Mouse (Mus musculus): ENCODE data around the gene Ghr. TPM values are rescaled to one million over a fixed set of nuclear protein-coding genes. Genes with fewer than 3 reads are reported as not detected.

The Ghr gene
- total and polyA plus RNA-seq, 2 experiments, result 141 to 423 TPM

DNA sequence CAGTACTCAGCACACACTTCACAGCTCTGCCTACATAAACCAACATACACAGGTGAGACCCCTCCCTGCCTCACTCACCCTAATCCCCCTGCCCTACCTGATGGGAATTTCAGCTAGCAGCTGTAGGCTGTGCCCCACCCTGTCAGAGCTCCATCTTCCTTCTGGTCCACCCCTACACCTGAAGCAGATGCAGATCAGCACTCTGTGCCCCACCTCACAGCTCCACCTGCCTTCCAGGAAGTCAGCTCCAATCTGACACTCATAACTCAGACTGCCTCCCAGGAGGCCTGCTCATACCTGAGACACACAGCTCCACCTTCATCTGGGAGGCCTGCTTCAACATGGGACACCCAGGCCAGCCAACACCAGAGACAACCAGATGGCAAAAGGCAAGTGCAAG is 192.6 kb downstream of the Ghr start:
- H3K36me3 ChIP-seq (ENCODE audit: control insufficient read depth, insufficient read depth, low read length), result peaks cover 13% of the 10 kb centered on the region
- no peak overlapping the region for H3K9ac ChIP-seq (ENCODE audit: low read depth, low read length)
- peaks cover 4% of the 10 kb centered on the region; the same call in 1 of the 2 replicates for H3K4me1 ChIP-seq (ENCODE audit: control insufficient read depth, insufficient read depth, low read length)
- DNase-seq (ENCODE audit: extremely low read depth, low read depth, low spot score), result no peak
- TF ChIP-seq POLR2A (IDR thresholded peaks at IDR 0.05; ENCODE audit: extremely low read depth, insufficient read depth, low read length) (no peak), CTCF (IDR thresholded peaks at IDR 0.05; ENCODE audit: low read depth, low read length) (no peak)
- no peak overlapping the region for H3K4me3 ChIP-seq (ENCODE audit: insufficient read depth, low read depth, low read length)
- H3K27me3 ChIP-seq (ENCODE audit: control insufficient read depth, insufficient read depth, low read length), result no peaks in the 10 kb centered on the region
- H3K27ac ChIP-seq (replicated peaks; ENCODE audit: insufficient read depth, low read depth, low read length), result no peak overlapping the region
- H3K79me2 ChIP-seq (ENCODE audit: control insufficient read depth, insufficient read depth, low read length), result peaks cover 7% of the 10 kb centered on the region; the same call in 1 of the 2 replicates

DNA sequence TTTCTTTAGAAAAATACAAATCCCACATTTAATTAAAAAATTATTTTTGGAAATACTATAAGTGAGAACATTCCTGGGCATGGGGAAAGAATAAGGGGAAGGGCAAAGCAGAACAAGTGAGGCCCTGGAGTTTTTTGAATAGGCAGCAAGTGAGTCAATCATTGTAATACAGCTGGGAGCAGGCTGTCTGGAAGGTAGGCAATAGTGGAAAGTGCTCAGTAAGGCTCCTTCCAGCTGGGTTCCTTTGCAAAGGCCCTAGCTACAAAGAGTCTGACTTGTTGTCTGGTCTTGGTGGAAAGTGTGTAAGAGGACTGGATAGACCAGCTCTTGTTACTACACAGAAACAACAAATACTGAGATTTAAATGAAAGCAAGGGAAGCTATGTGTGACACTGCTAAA is 194.3 kb downstream of the Ghr start:
- Histone ChIP-seq H3K79me2 (ENCODE audit: control insufficient read depth, insufficient read depth, low read length) (peaks cover 7% of the 10 kb centered on the region; the same call in 1 of the 2 replicates), H3K4me3 (ENCODE audit: insufficient read depth, low read depth, low read length) (no peak overlapping the region), H3K4me1 (ENCODE audit: control insufficient read depth, insufficient read depth, low read length) (peaks cover 8% of the 10 kb centered on the region; the same call in 1 of the 2 replicates), H3K27ac (replicated peaks; ENCODE audit: insufficient read depth, low read depth, low read length) (no peak overlapping the region), H3K9ac (ENCODE audit: low read depth, low read length) (no peak overlapping the region), H3K36me3 (ENCODE audit: control insufficient read depth, insufficient read depth, low read length) (peaks cover 18% of the 10 kb centered on the region), H3K27me3 (ENCODE audit: control insufficient read depth, insufficient read depth, low read length) (no peaks in the 10 kb centered on the region)
- DNase-seq (ENCODE audit: extremely low read depth, low read depth, low spot score), result no peak
- TF ChIP-seq CTCF (IDR thresholded peaks at IDR 0.05; ENCODE audit: low read depth, low read length) (no peak), POLR2A (IDR thresholded peaks at IDR 0.05; ENCODE audit: extremely low read depth, insufficient read depth, low read length) (no peak)

DNA sequence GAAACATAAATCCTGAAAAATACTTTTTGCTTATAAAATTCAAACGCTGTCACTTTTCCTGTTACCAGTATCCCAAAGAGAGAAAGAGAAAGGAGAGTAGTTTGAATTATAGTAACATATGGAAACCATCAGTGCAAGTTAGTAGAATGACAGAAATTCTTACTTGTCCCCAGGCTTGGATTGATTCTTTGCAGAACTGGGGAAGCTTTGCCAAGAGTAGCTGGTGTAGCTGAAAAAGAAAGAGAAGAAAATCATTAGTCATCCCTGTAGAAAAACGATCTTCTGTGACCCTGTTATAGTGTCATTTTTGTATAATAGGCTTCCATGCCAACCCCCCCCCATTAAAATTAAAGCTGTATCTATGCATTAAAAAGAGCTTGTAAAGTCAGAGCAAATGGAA is 194.8 kb downstream of the Ghr start:
- H3K27ac ChIP-seq (replicated peaks; ENCODE audit: insufficient read depth, low read depth, low read length), result no peak overlapping the region
- H3K4me3 ChIP-seq (ENCODE audit: insufficient read depth, low read depth, low read length), result no peak overlapping the region
- H3K27me3 ChIP-seq (ENCODE audit: control insufficient read depth, insufficient read depth, low read length), result no peaks in the 10 kb centered on the region
- no peak for DNase-seq (ENCODE audit: extremely low read depth, low read depth, low spot score)
- peaks cover 7% of the 10 kb centered on the region; the same call in 1 of the 2 replicates for H3K79me2 ChIP-seq (ENCODE audit: control insufficient read depth, insufficient read depth, low read length)
- peaks cover 19% of the 10 kb centered on the region for H3K36me3 ChIP-seq (ENCODE audit: control insufficient read depth, insufficient read depth, low read length)
- TF ChIP-seq POLR2A (IDR thresholded peaks at IDR 0.05; ENCODE audit: extremely low read depth, insufficient read depth, low read length) (no peak), CTCF (IDR thresholded peaks at IDR 0.05; ENCODE audit: low read depth, low read length) (no peak)
- peaks cover 8% of the 10 kb centered on the region; the same call in 1 of the 2 replicates for H3K4me1 ChIP-seq (ENCODE audit: control insufficient read depth, insufficient read depth, low read length)
- WGBS, result 47% methylated on average over 2 of the region's 2 CpGs
- no peak overlapping the region for H3K9ac ChIP-seq (ENCODE audit: low read depth, low read length)

DNA sequence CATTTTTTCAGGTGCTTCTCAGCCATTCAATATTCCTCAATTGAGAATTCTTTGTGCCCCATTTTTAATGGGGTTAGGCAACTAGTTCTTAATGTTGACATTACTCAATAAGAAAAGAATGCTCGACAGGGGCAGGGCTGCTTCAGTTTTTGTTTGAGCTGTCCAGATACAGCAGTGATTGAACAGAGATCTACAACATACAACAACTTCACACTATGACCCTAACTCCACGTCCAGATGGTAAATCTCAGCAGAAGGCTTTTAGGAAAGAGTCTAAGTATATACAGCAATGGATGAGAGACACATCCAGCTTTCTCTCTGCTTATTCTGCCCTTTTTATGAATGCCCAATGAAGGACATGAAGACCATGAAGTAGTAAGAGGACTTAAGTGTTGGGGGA is 199.5 kb downstream of the Ghr start:
- H3K4me3 ChIP-seq (ENCODE audit: insufficient read depth, low read depth, low read length), result no peak overlapping the region
- no peaks in the 10 kb centered on the region for H3K27me3 ChIP-seq (ENCODE audit: control insufficient read depth, insufficient read depth, low read length)
- no peak for DNase-seq (ENCODE audit: extremely low read depth, low read depth, low spot score)
- 31% methylated on average over 2 of the region's 2 CpGs for WGBS
- no peak for TF ChIP-seq POLR2A (IDR thresholded peaks at IDR 0.05; ENCODE audit: extremely low read depth, insufficient read depth, low read length)
- no peak for TF ChIP-seq CTCF (IDR thresholded peaks at IDR 0.05; ENCODE audit: low read depth, low read length)
- H3K79me2 ChIP-seq (ENCODE audit: control insufficient read depth, insufficient read depth, low read length), result peaks cover 3% of the 10 kb centered on the region; the same call in 1 of the 2 replicates
- H3K36me3 ChIP-seq (ENCODE audit: control insufficient read depth, insufficient read depth, low read length), result peaks cover 20% of the 10 kb centered on the region
- H3K27ac ChIP-seq (replicated peaks; ENCODE audit: insufficient read depth, low read depth, low read length), result no peak overlapping the region
- peaks cover 14% of the 10 kb centered on the region; the same call in 1 of the 2 replicates for H3K4me1 ChIP-seq (ENCODE audit: control insufficient read depth, insufficient read depth, low read length)
- no peak overlapping the region for H3K9ac ChIP-seq (ENCODE audit: low read depth, low read length)

DNA sequence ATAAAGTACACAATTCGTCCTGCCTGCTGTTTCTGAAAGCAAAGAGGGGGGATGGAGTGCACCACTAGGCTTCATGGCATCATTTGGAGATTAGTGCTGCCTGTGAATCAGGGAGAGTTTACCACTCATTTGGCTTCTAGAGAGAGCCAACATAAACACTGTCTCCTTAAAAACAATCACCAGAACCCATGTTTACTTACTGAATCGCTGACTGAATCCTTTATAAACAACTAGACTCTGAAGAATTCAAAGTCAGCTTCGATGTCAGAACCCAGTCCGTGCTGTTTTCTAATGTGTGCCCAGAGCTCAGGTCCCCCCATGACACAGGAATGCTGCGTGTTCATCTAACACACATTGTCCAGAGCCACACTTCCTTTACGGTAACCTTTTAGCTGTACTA is 201.9 kb downstream of the Ghr start:
- no peaks in the 10 kb centered on the region for H3K27me3 ChIP-seq (ENCODE audit: control insufficient read depth, insufficient read depth, low read length)
- no peak overlapping the region for H3K9ac ChIP-seq (ENCODE audit: low read depth, low read length)
- peaks cover 11% of the 10 kb centered on the region; the same call in 1 of the 2 replicates for H3K4me1 ChIP-seq (ENCODE audit: control insufficient read depth, insufficient read depth, low read length)
- no peaks in the 10 kb centered on the region for H3K79me2 ChIP-seq (ENCODE audit: control insufficient read depth, insufficient read depth, low read length)
- 0 out of 2 replicates have a peak overlapping the region, but pooled peaks have one; percentile 9 for H3K27ac ChIP-seq (replicated peaks; ENCODE audit: insufficient read depth, low read depth, low read length)
- H3K4me3 ChIP-seq (ENCODE audit: insufficient read depth, low read depth, low read length), result no peak overlapping the region
- TF ChIP-seq POLR2A (IDR thresholded peaks at IDR 0.05; ENCODE audit: extremely low read depth, insufficient read depth, low read length) (no peak), CTCF (IDR thresholded peaks at IDR 0.05; ENCODE audit: low read depth, low read length) (no peak)
- peaks cover 14% of the 10 kb centered on the region for H3K36me3 ChIP-seq (ENCODE audit: control insufficient read depth, insufficient read depth, low read length)
- WGBS, result 49% methylated on average over 6 of the region's 6 CpGs
- DNase-seq (ENCODE audit: extremely low read depth, low read depth, low spot score), result peak; percentile 38

DNA sequence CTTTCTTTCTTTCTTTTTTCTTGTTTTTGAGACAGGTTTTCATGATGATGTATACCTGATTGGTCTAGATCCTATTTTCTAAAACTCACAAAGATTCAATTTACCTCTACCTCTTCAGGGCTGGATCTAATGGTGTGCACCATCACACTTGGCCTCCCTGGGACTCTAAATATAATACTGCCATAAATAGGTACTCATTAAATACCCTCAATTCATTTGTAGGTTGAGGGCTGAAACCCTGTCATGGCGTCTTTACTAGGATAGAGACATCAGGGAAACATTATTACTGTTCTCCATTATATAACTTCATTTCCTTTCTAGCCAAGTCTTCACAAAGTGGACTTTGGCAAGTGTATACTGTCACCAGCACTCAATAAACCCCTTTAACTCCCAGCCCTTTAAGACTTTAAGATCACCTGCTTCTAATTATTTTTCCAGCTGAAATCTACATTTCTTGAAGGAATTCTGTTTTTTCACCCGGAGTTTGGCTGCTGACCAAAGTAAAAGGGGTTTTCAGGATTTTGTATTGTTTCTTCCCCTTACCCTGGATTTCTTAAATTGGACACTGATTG is 214.9 kb downstream of the Ghr start:
- TF ChIP-seq CTCF (IDR thresholded peaks at IDR 0.05; ENCODE audit: low read depth, low read length), result no peak
- no peak for TF ChIP-seq POLR2A (IDR thresholded peaks at IDR 0.05; ENCODE audit: extremely low read depth, insufficient read depth, low read length)
- H3K4me3 ChIP-seq (ENCODE audit: insufficient read depth, low read depth, low read length), result no peak overlapping the region
- H3K9ac ChIP-seq (ENCODE audit: low read depth, low read length), result no peak overlapping the region
- no peak for DNase-seq (ENCODE audit: extremely low read depth, low read depth, low spot score)
- WGBS, result 97% methylated on average over 2 of the region's 2 CpGs
- H3K27me3 ChIP-seq (ENCODE audit: control insufficient read depth, insufficient read depth, low read length), result no peaks in the 10 kb centered on the region
- peaks cover 2% of the 10 kb centered on the region; the same call in 1 of the 2 replicates for H3K79me2 ChIP-seq (ENCODE audit: control insufficient read depth, insufficient read depth, low read length)
- H3K4me1 ChIP-seq (ENCODE audit: control insufficient read depth, insufficient read depth, low read length), result no peaks in the 10 kb centered on the region
- peaks cover 6% of the 10 kb centered on the region; the same call in 1 of the 2 replicates for H3K36me3 ChIP-seq (ENCODE audit: control insufficient read depth, insufficient read depth, low read length)
- no peak overlapping the region for H3K27ac ChIP-seq (replicated peaks; ENCODE audit: insufficient read depth, low read depth, low read length)
